Mouse (Mus musculus) spleen, adult 2 months (tissue): ENCODE results near the gene Bank1.

Experiments used
- CTCF ChIP-seq: fragments of 200-500 bp; IDR thresholded peaks from 2 replicates; pipeline ENCODE4 v1.5.1; 2011; ENCODE audit warnings: mild to moderate bottlenecking, inconsistent platforms; ENCODE audit not compliant: insufficient read depth, insufficient read length, insufficient replicate concordance; ENCODE audit errors: extremely low read depth
- POLR2A ChIP-seq: fragments of 200-500 bp; IDR thresholded peaks from 2 replicates; pipeline ENCODE4 v1.6.1; 2011; ENCODE audit warnings: low read depth, low read length, inconsistent platforms

- TF ChIP-seq CTCF (no peak), POLR2A (no peak)
These were observed 159.2 kb downstream of the Bank1 start for GRCm38 (mm10) chr3:136166671-136167070.
